Mouse (Mus musculus) ES-Bruce4 (cell line): ENCODE results near the gene Cd109.

Source experiments
- CTCF ChIP-seq: IDR thresholded peaks from one replicate; pipeline ENCODE4 v1.8.1; 2011; ENCODE audit warnings: low read depth, low read length
- EP300 ChIP-seq: IDR thresholded peaks from 2 replicates; pipeline ENCODE4 v1.6.1; 2011; ENCODE audit warnings: low read depth, low read length; ENCODE audit not compliant: insufficient read depth
- POLR2A ChIP-seq: IDR thresholded peaks from one replicate; pipeline ENCODE4 v1.8.1; 2011; ENCODE audit warnings: low read length; ENCODE audit not compliant: insufficient read depth

- TF ChIP-seq POLR2A (no peak), CTCF (no peak), EP300 (no peak)
Observed at GRCm38 (mm10) chr9:78615401-78616021, at the start of gene Cd109.
